Mouse (Mus musculus): ENCODE results near the gene Sumo3.

DNA sequence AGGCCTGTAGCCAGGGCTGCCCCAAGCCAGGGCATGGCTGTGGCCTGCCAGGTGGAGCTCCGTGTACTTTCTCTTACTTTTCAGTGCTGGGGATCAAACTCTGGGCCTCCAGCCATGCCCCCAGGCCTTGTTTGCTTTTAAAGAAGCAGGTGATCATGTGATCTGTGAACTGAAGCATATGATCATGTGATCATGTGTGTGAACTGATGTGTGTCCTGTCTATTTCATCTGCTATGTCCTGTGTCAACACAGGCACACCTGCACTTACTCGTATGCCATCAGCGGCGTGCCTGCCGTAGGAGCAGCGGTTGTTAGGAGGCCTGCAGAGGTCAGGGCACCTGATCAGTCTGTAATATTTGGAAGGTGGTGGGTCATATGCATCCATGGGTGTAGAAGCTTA, 28.1 kb downstream of the Sumo3 start:
- no peak for TF ChIP-seq POLR2A (IDR thresholded peaks at IDR 0.05; ENCODE audit: control insufficient read depth in 1 of 2, insufficient read depth in 1 of 2, low read depth in 1 of 2, low read length in 2 of 2, poor library complexity in 1 of 2)
- no peak for TF ChIP-seq CTCF (IDR thresholded peaks at IDR 0.05 in 2 of 3, conservative IDR thresholded peaks at IDR 0.05 in 1 of 3; ENCODE audit: control insufficient read depth in 1 of 3, insufficient read depth in 1 of 3, low read depth in 2 of 3, low read length in 3 of 3, poor library complexity in 1 of 3, severe bottlenecking in 1 of 3)

Measured in MEL (cell line).